ENCODE assay signal across 8 mouse cellular contexts in the genomic region with DNA sequence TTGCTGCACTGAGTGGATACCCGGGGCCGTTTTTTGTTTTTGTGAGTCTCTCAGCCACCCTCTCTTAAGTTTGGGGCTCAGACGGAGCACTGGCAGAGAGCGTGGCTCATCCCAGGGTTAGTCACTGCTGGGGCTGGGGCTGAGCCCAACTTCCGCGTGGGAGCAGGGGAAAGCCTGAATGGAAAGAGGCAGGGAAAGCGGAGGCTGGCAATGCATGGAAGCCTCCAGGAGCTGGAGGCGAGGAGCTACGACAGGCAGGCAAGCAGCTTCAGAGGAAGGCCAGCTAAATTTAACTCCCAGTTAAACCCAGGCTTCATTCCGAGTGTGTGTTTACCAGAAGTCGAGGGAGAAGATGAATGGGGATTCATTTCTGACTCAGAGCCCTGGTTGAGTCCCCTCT. TPM values are rescaled to one million over a fixed set of nuclear protein-coding genes. Genes with fewer than 3 reads are reported as not detected.
DNase-seq lines count a peak whose midpoint lies in the region; ATAC-seq and TF ChIP-seq lines count a peak whose summit lies in the region.

No protein-coding gene starts in this region.

- ATAC-seq in heart, embryonic 13.5 days (ENCODE audit: extremely low read depth, insufficient number of reproducible peaks, low FRiP score, low TSS enrichment): no peak
- ATAC-seq in stomach, embryonic 16.5 days (ENCODE audit: insufficient read depth, low FRiP score): no peak
- no peak for ATAC-seq in forebrain, embryonic 13.5 days

- no peaks in the 10 kb centered on the region for H3K27me3 ChIP-seq in heart, embryonic 13.5 days (replicated peaks)
- no peaks in the 10 kb centered on the region for H3K27me3 ChIP-seq in stomach, embryonic 16.5 days (ENCODE audit: control insufficient read depth, insufficient read depth, low read length)
- no peaks in the 10 kb centered on the region for H3K27me3 ChIP-seq in forebrain, embryonic 13.5 days

- H3K27ac ChIP-seq in heart, embryonic 13.5 days (replicated peaks): peak overlapping the region; percentile 73
- no peak overlapping the region for H3K27ac ChIP-seq in ES-E14 (ENCODE audit: insufficient read depth, low read depth, low read length, poor library complexity, severe bottlenecking)
- 0 out of 2 replicates have a peak overlapping the region, but pooled peaks have one; percentile 18 for H3K27ac ChIP-seq in stomach, embryonic 16.5 days (ENCODE audit: low read length)
- H3K27ac ChIP-seq in forebrain, embryonic 13.5 days: no peak overlapping the region

- WGBS in heart, embryonic 13.5 days: 11% methylated on average over 11 of the region's 11 CpGs
- 14% methylated on average over 11 of the region's 11 CpGs for WGBS in stomach, embryonic 16.5 days
- 35% methylated on average over 11 of the region's 11 CpGs for WGBS in forebrain, embryonic 13.5 days

- no peak for DNase-seq in heart, adult 11 months
- no peak for DNase-seq in ES-E14 (ENCODE audit: low read depth, low spot score)
- peak; percentile 67 for DNase-seq in fibroblast of lung, adult 2 months (ENCODE audit: low read depth)
- peak; percentile 75 to 78 for DNase-seq in left cerebral cortex, adult 9 months (ENCODE audit: low spot score in 2 of 2)
- DNase-seq in neural tube, embryonic 10.5 days (ENCODE audit: extremely low spot score, low spot score): no peak

- H3K4me1 ChIP-seq in heart, embryonic 13.5 days: peaks cover 29% of the 10 kb centered on the region
- H3K4me1 ChIP-seq in ES-E14 (ENCODE audit: control insufficient read depth in 2 of 2, insufficient read depth in 2 of 2, low read length in 2 of 2, poor library complexity in 1 of 2): peaks cover 10 to 12% of the 10 kb centered on the region in 2 experiments
- H3K4me1 ChIP-seq in stomach, embryonic 16.5 days (ENCODE audit: control insufficient read depth, insufficient read depth, low read length): peaks cover 12% of the 10 kb centered on the region; the same call in 1 of the 2 replicates
- peaks cover 8% of the 10 kb centered on the region for H3K4me1 ChIP-seq in forebrain, embryonic 13.5 days

- H3K9ac ChIP-seq in heart, embryonic 13.5 days: peak overlapping the region; percentile 80
- H3K9ac ChIP-seq in ES-E14 (ENCODE audit: insufficient read depth, low read depth, low read length, poor library complexity, severe bottlenecking): peak overlapping the region; percentile 31; the same call in 1 of the 2 replicates
- peak overlapping the region; percentile 66 for H3K9ac ChIP-seq in stomach, embryonic 16.5 days (ENCODE audit: low read length)
- no peak overlapping the region; the same call in 1 of the 2 replicates for H3K9ac ChIP-seq in forebrain, embryonic 13.5 days

- H3K36me3 ChIP-seq in heart, embryonic 13.5 days: no peaks in the 10 kb centered on the region
- no peaks in the 10 kb centered on the region for H3K36me3 ChIP-seq in ES-E14 (ENCODE audit: control insufficient read depth, insufficient read depth, low read length, poor library complexity, severe bottlenecking)
- H3K36me3 ChIP-seq in stomach, embryonic 16.5 days (ENCODE audit: control insufficient read depth, insufficient read depth, low read length): no peaks in the 10 kb centered on the region
- H3K36me3 ChIP-seq in forebrain, embryonic 13.5 days (ENCODE audit: poor library complexity, severe bottlenecking): no peaks in the 10 kb centered on the region

- no peaks in the 10 kb centered on the region for H3K9me3 ChIP-seq in heart, embryonic 13.5 days
- no peaks in the 10 kb centered on the region for H3K9me3 ChIP-seq in ES-E14 (ENCODE audit: control insufficient read depth, insufficient read depth, low read depth, low read length)
- H3K9me3 ChIP-seq in stomach, embryonic 16.5 days (replicated peaks; ENCODE audit: control insufficient read depth, low read length): no peaks in the 10 kb centered on the region
- no peaks in the 10 kb centered on the region for H3K9me3 ChIP-seq in forebrain, embryonic 13.5 days (replicated peaks)

- peak overlapping the region; percentile 64 for H3K4me2 ChIP-seq in heart, embryonic 13.5 days
- peak overlapping the region; percentile 40 for H3K4me2 ChIP-seq in stomach, embryonic 16.5 days (ENCODE audit: low read depth, low read length)
- H3K4me2 ChIP-seq in forebrain, embryonic 13.5 days: no peak overlapping the region

- in situ Hi-C loops in ES-E14 (cut with MboI; ENCODE audit: low sequenced_read_pairs in 2 of 2, unreplicated experiment in 2 of 2): no loop called here

- peak overlapping the region; percentile 34 for H3K4me3 ChIP-seq in heart, embryonic 13.5 days
- H3K4me3 ChIP-seq in ES-E14 (ENCODE audit: insufficient read depth in 1 of 2, low read depth in 1 of 2, low read length in 2 of 2, poor library complexity in 1 of 2, severe bottlenecking in 1 of 2): 0 out of 4 replicates have a peak overlapping the region, but pooled peaks of 1 of the 2 experiments have one; percentile 13
- peak overlapping the region; percentile 10; the same call in 1 of the 2 replicates for H3K4me3 ChIP-seq in stomach, embryonic 16.5 days (replicated peaks; ENCODE audit: low read length)
- H3K4me3 ChIP-seq in forebrain, embryonic 13.5 days: no peak overlapping the region

TF ChIP-seq in ES-E14, 5 proteins besides CTCF, POLR2A, EP300 and RAD21:
- no peak for TF ChIP-seq CHD2 (IDR thresholded peaks at IDR 0.05; ENCODE audit: low read depth, low read length)
- no peak for TF ChIP-seq ZC3H11A (IDR thresholded peaks at IDR 0.05; ENCODE audit: borderline replicate concordance, low read depth, low read length)
- no peak for TF ChIP-seq ZNF384 (IDR thresholded peaks at IDR 0.05; ENCODE audit: low read depth, low read length)
- no peak for TF ChIP-seq MAFK (IDR thresholded peaks at IDR 0.05; ENCODE audit: insufficient read depth, low read depth, low read length)
- no peak for TF ChIP-seq HCFC1 (IDR thresholded peaks at IDR 0.05; ENCODE audit: borderline replicate concordance, insufficient read depth, low read length)

RNA-seq across cellular contexts. Expression of a gene that starts 10.6 kb away (rescaled TPM):
- 35.4 and 39.6 TPM in 2 replicates for polyA plus RNA-seq in heart, embryonic 13.5 days (2015; fragmentation: Nextera tagmentation; extraction: Ambion mirVana)
- 45.2 and 58.0 TPM in 2 replicates for total RNA-seq in ES-E14 (2012; rRNA removed)
- polyA plus RNA-seq in stomach, embryonic 16.5 days (2015; fragmentation: Nextera tagmentation; extraction: Ambion mirVana): 33.1 and 36.6 TPM in 2 replicates
- polyA plus RNA-seq in forebrain, embryonic 13.5 days (2015; fragmentation: Nextera tagmentation; extraction: Ambion mirVana): 57.2 and 60.8 TPM in 2 replicates

RNA-seq across cellular contexts. Expression of a gene that starts 40.1 kb away (rescaled TPM):
- polyA plus RNA-seq in heart, embryonic 13.5 days (2015; fragmentation: Nextera tagmentation; extraction: Ambion mirVana): 24.4 and 25.0 TPM in 2 replicates
- 24.2 and 31.8 TPM in 2 replicates for total RNA-seq in ES-E14 (2012; rRNA removed)
- polyA plus RNA-seq in stomach, embryonic 16.5 days (2015; fragmentation: Nextera tagmentation; extraction: Ambion mirVana): 29.5 and 34.5 TPM in 2 replicates
- 40.9 and 42.7 TPM in 2 replicates for polyA plus RNA-seq in forebrain, embryonic 13.5 days (2015; fragmentation: Nextera tagmentation; extraction: Ambion mirVana)

RNA-seq across cellular contexts. Expression of a gene that starts 40.2 kb away (rescaled TPM):
- 1.7 TPM in 2 replicates for polyA plus RNA-seq in heart, embryonic 13.5 days (2015; fragmentation: Nextera tagmentation; extraction: Ambion mirVana)
- 14.0 and 24.4 TPM in 2 replicates for total RNA-seq in ES-E14 (2012; rRNA removed)
- polyA plus RNA-seq in stomach, embryonic 16.5 days (2015; fragmentation: Nextera tagmentation; extraction: Ambion mirVana): 3.5 and 5.6 TPM in 2 replicates
- 0.87 and 1.8 TPM in 2 replicates for polyA plus RNA-seq in forebrain, embryonic 13.5 days (2015; fragmentation: Nextera tagmentation; extraction: Ambion mirVana)

Comparison
In these comparisons a context has a peak if more than half of its experiments do, and no peak if none do; other contexts are left out.
1. H3K27ac ChIP-seq: peak in heart, embryonic 13.5 days (single experiment) and stomach, embryonic 16.5 days (single experiment); none in ES-E14 (single experiment) and forebrain, embryonic 13.5 days (single experiment).
2. DNase-seq: peak in fibroblast of lung, adult 2 months (single experiment) and left cerebral cortex, adult 9 months (2 of 2); none in heart, adult 11 months (single experiment), ES-E14 (single experiment) and neural tube, embryonic 10.5 days (single experiment).